Mouse (Mus musculus): Measurements from ENCODE around the gene Asic5.

Asic5 gene

DNA sequence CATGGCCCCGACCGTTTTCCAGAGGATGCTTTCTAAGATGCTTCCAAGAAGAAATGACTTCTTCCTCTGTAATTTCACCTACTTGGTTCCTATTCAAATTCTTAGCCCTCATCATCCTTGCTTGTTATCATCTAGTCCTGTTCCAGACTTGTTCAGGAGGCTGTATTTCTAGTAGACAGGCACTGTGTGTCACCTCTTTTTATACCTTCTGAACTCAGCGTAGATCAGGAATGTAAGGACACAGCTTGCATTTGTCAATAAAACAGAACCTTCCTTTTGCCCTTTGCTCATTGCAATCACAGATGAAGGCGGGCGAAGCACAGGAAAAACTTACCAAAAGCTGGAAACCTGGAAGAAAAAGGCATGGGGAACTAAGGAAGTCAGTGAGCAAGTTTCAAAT lies at the start of gene Asic5:
Gene Asic5, plus strand, starts transcription at position 301 of the 400 bp plus-strand sequence.
- no peak for DNase-seq (ENCODE audit: low read depth, low spot score)

DNA sequence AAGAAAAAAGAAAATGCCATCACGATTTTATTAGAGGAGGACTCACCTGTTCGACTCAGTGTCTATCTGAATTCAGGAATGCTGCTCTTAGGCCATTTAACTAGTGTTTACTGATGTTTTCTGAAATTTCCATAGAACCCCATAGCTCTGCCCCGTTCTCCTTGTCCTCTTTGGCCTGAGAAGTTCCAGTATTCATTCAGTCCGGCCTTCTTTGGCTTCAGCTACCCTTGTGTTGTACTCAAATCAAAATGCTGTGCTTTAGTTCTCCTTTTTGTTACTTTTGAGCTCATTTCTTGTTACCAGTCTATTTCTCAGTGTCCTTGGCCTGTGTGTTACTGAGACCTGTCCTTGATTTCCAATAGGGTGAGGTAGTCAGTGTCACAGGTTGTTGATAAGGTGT lies 48.7 kb upstream of the Asic5 start:
- DNase-seq (ENCODE audit: low read depth, low spot score): no peak

DNA sequence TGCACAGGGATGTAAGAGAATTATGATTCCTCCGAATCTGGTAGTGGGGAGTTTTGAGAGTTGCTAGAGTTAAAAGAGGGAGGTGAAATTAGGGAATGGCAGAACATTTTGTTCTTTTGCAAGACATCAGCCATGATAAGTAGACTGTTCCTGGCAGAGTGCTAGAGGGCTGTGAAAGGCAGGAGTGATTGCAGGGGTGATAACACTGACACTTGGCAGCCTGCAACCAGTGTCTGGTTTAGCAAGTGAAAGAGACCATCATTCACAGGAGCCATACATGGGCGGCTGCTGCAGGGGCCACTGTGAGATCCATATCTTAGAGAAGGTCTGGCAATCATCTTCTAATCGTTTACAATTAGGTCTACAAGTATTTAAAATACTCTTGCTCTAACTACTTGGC lies 43.2 kb upstream of the Asic5 start:
- no peak for DNase-seq (ENCODE audit: low read depth, low spot score)

DNA sequence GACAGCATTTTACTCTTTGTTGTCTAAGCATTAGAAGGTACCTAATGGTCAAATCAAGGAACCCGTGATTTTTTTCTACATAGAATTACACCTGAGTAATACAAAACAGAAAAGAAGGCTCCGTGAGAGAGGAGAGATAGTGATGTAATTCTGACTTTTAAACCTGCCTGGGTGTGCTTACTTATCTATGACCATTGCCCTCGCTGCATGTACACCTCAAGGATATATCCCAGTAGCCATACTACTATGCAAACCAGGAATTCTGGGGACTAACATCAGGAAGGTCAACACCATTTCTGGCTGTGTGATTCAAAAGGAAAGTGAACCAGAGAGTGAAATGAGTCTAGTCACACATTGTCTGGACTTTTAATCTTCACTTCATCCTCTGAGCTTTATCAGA lies 39.7 kb upstream of the Asic5 start:
- no peak for DNase-seq (ENCODE audit: low read depth, low spot score)

DNA sequence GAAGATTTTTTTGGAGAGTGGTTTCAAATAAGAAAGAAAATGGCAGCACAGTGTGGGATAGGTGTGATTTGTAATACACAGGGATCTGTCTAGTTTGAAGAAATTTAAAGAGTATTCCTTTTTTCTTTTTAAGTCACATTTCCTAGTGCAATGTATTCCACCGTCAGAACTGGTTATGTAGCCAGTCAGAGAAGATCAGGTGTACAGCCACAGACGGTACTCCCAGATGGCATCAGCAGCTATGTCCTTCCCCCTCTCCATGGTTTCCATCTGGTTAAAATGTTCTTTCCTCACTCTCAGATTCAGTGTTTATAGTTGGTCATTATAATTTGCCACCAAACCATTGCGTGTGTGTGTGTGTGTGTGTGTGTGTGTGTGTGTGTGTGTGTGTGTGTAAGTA lies 39.0 kb upstream of the Asic5 start:
- no peak for DNase-seq (ENCODE audit: low read depth, low spot score)

DNA sequence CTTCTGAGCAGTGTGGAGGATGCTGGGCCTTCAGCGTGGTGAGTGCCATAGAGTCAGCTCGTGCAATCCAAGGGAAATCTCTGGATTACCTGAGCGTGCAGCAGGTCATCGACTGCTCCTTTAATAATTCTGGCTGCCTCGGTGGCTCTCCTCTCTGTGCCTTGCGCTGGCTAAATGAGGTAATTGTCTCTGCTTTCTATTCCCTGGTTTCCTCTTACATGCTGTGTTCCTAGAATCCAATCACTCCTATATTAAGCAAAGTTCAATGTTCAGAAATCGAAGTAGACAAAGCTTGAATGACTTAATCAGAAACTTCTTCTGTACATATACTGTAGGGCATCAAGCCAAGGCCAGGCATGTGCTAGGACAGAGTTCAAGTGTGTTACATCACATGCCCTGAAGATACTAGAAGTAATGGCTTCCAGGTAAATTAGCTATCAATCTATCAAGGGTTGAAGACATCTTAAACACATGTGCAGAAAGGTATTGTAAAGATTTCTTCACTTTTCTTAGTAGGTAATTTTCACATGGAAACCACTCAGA lies 37.2 kb upstream of the Asic5 start:
- DNase-seq (ENCODE audit: low read depth, low spot score): no peak

DNA sequence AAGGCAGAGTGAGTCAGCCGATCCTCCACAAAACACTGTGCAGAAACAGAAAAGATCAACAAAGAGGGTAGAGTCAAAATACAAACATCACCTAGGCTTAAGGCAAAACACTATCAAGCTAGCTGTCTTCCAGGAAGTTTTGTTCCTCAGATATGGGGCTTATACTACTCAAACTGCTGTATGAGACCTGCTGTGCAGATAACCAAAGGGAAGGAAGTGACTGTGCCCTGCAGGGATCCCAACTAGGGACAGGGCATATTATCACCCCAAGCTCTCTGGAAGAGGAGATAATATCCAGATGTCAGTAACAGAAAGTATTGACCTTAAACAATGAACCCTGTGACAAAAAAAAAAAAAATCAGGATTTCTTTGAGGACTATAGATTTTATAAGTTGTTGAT lies 33.0 kb upstream of the Asic5 start:
- no peak for DNase-seq (ENCODE audit: low read depth, low spot score)

DNA sequence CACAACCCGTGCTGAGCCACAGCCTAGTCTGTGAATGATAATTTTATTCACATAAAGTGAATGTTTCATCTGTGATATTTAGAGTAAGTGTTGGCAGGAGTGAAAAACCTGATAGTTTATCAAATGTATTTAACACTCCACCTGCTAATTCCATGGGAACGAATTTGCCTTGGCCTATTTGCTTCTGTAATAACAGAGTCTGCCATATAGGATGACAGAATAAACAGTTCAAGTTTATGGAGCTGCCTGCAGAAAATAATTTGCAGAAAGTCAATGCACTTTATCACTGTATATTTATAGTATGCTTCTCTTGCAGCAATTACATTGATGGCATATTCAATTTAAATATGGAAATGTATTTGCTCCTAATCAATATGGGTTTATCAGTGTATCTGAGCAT lies 30.3 kb upstream of the Asic5 start:
- DNase-seq (ENCODE audit: low read depth, low spot score): no peak

DNA sequence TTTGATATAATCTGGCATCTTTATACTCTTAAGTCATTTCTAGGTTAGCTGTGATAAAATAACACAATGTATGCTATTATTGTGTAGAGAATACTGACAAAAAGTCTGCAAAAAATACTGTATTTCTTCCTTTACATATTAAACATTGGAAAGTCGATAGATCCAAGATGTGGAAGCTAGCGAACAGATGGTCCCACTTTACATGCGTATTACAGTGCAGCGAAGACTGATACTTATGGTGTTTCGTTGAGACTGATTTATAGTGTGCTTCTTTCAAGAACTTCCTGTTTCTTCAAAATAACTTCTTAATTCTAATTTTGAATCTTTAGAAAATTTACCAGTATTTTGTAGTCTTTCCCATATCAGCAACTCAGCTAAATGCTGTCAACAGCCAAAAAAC lies 24.6 kb upstream of the Asic5 start:
- no peak for DNase-seq (ENCODE audit: low read depth, low spot score)

DNA sequence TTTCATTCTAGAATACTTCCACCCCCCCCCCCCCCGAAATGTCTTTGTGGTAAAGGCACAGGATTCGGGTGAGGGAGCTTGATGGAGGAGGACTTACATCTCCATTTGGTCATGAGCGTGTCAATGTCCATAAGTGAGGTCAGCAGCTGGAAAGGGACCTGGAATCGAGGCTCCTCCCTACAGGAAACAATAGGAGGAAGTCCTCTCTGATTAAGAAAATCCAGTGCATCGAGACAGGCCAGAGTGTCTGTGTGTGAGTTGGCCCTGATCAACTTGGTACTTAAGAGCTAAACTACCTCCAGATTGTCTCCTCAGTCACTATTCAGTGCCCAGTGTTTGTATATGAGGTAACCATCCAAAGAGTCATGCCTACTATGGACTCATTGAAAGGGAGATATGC lies 20.8 kb upstream of the Asic5 start:
- no peak for DNase-seq (ENCODE audit: low read depth, low spot score)

DNA sequence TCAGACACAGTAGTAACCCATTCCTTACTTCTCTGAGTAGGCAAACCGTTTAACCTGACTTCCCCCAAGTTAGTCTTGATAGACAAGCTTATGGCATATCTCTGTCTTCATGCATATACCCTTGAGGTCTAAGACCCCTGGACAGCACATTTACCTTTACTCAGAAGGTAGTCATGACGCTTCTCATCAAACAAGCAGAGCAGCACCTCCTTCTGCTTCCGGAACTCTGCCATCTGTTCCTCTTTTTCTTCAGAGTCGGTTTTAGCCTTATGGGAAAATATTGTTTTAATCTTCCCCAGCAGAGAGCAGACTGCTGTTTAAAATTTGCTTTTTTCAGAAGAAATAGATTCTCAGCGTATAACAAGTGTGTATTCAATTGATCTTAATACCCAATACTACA lies 18.3 kb upstream of the Asic5 start:
- no peak for DNase-seq (ENCODE audit: low read depth, low spot score)

DNA sequence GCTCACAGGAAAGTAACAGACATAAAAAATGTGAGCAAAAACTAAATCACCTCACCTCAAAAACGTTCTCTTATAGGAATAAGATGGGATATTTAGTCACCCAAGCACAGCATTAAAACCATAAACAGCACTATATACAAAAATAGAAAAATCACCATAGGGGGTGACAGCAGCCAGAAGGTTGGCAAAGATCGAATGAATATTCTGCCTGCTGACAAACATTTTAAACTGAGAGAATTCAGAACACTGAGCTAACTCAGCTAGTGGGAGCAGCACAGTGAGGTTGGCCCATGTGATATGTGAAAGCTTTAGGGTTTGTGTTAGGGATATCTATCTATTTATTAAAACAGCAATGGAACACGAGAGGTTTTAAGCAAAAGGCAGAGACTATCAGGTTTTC lies 17.5 kb upstream of the Asic5 start:
- DNase-seq (ENCODE audit: low read depth, low spot score): no peak

DNA sequence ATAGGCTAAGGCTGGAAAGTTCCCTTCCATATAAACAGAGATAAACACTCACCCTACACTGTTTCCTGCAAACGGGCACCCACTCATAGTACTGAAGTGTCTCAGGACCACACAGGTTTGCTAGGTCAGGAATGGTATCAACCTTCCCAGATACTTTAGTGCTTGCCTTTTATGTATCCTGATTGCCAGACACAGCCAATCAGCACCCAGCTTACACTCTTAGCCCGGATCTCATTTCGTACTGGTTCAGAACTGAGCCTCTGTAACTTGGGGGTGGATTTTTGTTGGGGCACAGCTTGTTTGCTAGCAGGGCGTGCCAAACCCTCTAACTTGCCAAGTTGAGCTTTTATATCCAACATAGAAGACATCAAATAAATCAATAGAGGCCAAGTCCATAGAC lies 6.5 kb upstream of the Asic5 start:
- no peak for DNase-seq (ENCODE audit: low read depth, low spot score)

DNA sequence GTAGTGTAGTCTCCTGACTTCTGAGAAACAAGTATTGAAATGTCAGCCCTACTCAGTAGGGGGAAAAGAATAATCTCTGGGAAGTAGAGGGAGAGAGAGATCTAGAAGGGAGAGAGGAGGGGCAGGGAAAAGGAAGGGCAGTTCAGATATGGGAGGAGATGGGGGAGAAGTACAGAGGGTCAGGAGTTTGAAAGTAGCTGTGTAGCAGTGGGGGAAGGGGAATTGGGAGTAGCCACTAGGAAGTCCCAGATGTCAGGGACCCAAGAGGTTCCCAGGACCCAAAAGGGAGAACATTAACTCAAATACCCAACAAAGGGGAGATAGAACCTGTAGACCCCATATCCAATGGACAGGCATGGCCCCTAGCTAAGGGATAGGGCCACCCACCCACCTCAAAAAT lies 6.0 kb upstream of the Asic5 start, which contains the start of gene Tdo2:
Gene Tdo2, minus strand, starts transcription at position 101 of the 400 bp plus-strand sequence.
- no peak for DNase-seq (ENCODE audit: low read depth, low spot score)

DNA sequence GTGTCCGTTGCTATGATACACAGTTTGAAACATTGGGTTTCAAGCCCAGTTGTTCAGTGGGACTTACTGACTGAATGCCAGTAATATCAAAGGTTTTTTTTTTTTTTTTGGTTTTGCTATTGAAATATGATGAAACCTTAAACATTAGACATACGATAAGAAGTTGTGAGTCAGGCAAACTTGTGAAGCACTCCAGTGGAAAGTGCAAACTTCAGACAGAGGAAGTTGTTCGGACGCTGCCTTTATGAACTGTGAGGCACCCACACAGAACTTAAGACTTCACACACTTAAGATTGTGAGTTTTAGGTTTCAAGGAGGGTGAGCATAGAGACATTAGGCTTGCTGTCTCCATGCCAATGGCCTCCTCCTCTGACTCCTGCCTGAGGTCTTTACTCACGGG lies 514 bp upstream of the Asic5 start:
- DNase-seq (ENCODE audit: low read depth, low spot score): no peak

DNA sequence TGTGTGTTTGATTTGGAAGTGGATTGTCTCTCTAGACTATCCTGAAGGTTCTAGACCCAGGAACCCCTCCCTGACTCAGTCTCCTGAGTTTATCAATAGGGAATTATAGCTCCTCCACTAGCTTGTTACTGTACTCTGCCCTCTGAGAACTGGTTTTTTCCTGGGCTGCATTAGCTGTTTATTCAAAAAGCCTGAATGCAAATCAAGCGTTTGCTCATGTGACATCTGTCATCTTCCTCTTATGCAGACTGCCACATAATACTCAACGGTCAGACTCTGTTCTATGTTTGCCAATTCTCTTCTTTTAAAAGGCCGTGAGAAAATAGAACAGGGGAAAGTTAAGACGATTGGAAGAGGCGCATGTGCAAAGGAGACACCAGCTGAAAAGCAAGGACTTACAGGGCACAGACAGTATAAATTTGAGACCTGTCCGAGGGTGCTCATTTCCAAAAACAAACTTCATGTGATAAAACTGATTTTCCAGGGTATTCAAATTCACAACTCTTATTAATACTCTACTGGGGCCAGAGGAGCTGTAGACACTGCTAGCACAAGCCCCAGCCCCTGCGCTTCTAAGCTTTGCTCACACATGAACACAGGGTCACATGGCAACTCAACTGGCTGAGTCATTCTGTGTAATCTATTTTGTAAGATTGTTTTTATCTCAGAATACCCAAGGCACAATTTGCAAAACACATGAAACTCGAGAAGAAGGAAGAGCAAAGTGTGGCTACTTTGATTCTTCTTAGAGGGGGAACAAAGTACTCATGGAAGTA lies 1.2 kb downstream of the Asic5 start:
- no peak for DNase-seq (ENCODE audit: low read depth, low spot score)

DNA sequence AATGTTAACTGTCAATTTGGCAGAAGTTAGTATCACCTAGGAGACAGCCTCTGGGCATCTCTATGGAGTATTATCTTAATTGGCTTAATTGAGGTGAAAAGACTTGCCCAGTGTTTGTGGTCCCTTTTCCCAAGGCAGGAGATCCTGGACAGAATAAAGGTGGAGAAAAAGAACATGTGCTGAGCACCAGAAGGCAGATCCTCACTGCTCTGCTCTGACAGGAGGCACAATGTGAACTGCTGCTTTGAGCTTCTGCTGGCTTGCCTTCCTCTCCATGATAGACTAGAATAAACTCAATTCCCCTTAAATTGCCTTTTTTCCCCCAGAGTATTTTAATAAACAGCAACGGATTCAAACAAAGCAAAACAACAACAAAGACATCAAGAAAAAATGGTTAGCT lies 3.0 kb downstream of the Asic5 start:
- no peak for DNase-seq (ENCODE audit: low read depth, low spot score)

DNA sequence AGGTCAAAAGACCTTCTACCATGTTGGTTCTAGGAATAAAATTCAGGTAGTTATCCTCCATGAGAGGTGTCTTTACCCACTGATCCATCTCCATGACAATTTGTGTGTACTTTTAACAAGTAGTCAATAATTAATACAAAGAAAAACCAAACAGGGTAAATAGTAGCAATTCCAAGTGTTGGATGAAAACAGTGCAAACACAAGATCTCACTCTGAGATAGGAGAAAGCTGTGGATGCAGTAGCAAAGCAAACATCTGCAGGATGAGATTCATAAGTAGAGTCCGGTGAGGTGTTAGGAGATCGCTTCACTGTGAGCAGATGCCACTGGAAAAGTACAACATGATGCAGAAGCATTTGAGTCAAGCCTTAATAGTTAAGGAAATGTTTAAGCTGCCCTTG lies 4.0 kb downstream of the Asic5 start:
- no peak for DNase-seq (ENCODE audit: low read depth, low spot score)

DNA sequence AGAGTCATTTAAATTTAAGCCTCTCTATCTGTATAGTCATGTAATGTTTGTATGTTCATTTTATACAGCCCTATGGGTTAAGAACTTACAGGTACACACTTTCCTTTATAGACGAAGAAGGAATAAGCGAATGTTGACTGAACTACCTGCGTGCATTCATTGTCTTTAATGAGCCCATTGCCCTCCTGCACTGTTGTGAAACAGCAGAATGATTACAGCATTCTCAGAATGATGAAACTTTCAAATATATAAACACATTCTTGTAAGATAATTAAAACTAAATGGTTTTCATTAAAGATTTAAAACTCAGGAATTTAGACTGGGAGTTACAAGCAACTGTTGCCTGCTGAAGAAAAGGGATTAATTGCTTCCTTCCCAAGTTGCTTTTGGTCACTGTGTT lies 5.5 kb downstream of the Asic5 start:
- DNase-seq (ENCODE audit: low read depth, low spot score): no peak

DNA sequence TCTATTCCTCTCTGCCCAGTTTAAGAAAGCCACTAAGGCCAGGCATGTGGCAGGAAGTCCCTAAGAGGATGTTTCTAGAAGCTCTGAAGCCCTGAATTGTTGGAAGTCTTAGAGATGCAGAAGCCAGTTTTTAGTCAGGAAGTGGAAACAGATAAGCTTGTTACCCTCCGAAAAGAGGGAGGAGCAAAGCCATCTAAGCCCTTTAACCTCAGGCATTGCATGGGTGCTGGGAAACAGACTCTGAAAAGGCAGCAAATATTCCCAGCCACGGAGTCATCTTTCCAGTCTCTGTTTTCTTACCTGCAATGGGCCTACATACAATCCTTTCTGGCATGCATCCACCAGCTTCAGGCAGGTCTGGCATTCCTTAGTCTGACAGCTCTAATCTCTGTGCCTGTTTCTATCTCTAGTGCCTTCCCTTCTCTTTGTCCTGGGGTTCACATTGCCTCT lies 7.6 kb downstream of the Asic5 start:
- no peak for DNase-seq (ENCODE audit: low read depth, low spot score)

DNA sequence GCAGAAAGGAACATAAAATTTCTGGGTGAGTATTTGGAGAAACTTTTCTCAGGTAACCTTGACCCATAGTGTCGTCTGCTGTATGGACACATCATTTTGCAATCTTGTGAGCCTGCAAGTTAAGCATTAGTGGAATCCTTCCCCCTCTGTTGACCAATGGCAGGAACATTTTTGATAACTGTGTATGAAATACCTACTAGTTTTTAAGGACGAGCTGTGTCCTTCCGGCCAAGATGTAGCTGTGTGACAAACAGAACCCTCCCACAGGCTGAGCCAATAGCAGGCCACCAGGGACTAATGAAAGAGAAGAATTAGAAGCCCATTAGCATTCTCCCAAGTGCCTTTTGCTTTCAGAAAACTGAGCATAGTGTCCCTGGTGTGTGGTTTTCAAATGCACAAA lies 8.4 kb downstream of the Asic5 start:
- no peak for DNase-seq (ENCODE audit: low read depth, low spot score)

DNA sequence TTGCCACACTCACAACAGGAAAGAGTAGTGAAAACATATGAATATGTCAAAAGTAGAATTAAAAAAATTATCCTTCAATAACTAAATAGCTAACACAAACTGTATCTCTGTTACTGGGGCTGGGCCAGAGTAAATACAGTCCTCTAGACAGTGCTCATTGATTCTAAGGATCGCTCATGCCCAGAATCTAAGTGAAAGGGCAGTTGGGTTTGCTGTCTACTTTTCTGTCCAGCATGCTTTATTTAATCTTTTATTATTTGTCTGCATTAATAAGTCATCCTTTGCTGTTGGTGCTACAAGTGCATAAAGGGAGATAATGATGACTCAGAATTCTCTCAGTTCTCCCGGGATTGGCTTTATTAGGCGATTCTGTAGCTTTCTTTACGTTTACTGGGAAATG lies 13.3 kb downstream of the Asic5 start:
- no peak for DNase-seq (ENCODE audit: low read depth, low spot score)

DNA sequence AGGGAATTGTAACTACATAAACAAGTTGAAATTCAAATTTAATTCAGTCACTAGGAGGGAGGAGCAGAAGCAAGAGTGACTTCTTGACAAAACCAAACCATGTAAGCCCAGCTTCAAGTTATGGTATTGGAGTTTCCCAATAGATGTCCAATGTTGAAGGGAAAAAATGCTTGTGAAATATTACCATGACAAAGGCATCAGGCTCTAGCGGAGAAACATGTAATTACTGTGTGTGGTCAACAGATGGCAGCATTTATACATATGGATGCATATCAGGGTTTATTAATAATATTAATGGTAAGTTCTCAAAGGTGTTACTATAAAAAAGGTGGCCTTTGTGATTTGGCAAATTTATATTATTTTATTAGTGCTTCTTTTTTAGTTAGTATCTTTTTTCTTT lies 13.9 kb downstream of the Asic5 start:
- DNase-seq (ENCODE audit: low read depth, low spot score): peak; percentile 35

DNA sequence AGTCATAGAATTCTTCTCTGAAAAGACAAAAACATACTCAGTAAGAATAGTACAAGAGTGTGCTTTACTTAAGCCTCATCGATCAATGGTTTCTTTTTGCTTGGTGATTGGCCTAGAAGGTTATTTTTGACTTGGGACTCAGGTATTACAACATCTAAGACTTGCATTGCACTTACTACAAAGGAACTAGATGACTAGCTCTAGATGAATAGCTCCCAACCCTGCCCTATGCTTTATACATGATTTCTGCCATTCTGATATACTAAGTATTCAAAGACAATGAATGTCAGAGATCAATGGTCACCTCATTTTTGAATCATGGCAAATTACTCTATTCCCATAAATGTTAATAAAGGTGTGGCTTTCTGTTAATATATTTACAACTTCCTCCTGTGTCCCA lies 24.9 kb downstream of the Asic5 start:
- DNase-seq (ENCODE audit: low read depth, low spot score): no peak

Data from CD4-positive helper T cell, adult 2 months (primary cell).